Mouse (Mus musculus) spleen, adult 2 months (tissue): ENCODE results near the gene Hes5.

ENCODE experiments used
- CTCF ChIP-seq: fragments of 200-500 bp; IDR thresholded peaks from 2 replicates; pipeline ENCODE4 v1.5.1; 2011; ENCODE audit warnings: mild to moderate bottlenecking, inconsistent platforms; ENCODE audit not compliant: insufficient read depth, insufficient read length, insufficient replicate concordance; ENCODE audit errors: extremely low read depth
- POLR2A ChIP-seq: fragments of 200-500 bp; IDR thresholded peaks from 2 replicates; pipeline ENCODE4 v1.6.1; 2011; ENCODE audit warnings: low read depth, low read length, inconsistent platforms

GRCm38 (mm10) chr4:154927899-154928337 lies 32.8 kb upstream of the Hes5 start:
- TF ChIP-seq CTCF (no peak), POLR2A (no peak)
